Mouse (Mus musculus) embryo, embryonic 11 days (tissue): ENCODE results near the gene Fam120a.

Experiments
- DNase-seq: peaks from one replicate; pipeline ENCODE4 v3.0.0-alpha.2; 2015

The Fam120a gene

DNA sequence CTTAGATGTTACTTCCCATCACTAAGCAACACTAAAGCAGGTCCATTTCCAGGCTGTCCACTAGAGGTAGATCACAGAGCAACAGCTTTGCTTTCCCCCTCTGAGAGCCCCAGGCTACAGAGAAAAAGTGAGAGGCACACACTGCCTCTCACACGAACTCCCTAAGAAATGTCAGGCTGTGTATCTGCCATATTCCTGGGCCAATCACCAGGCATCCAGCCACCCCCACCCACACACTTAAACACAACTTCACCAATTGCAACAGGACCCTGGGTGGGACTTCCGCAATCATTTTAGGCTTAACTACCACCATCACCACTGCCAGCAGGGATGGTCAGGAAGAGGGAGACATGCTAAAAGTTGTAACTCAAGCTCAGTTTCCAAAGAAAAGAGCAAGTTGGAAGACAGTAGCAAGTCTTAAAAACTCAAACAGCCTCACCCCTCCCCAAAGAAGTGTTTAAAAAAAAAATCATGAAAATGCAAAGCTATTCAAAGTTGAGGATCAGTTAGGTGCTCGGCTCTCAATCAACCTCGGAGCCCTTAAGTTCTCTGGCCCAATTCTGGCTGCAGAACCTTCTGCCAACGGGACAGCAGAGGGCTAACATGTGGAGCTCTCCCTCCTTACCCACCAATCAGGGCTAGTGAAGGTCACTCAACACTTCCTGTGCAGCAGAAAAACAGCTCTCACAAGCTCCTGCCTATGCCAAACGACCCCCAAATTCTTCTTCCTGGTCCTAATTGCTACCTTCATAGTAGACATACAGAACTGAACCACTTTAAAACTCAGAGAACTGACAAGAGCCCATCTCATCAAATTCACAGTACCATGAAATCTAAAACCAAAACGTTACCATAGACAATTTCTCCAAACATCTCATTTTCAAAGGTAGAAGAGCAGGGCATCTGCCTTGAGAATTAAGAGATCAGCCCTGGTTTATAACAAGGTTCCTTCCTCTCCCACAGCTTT is 2.0 kb downstream of the Fam120a start:
- DNase-seq = peak; percentile 78

DNA sequence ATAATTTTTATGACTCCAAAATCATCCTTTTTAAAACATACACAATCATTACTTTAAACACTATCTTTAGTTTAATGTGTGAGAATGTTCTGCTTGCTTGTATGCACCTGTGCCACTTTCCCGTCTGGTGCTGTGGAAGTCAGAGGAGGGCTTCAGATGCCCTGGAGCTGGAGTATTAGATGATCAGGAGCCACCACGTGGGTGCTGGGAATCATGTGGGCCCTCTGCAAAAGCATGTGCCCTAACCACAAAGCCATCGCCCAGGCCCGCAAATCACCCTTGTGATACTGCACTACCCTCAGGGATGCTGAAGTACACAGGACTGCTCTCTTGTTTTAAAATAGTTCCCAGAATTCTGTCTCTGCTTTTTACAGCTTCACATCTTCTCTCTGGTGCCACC is 3.0 kb downstream of the Fam120a start:
- DNase-seq = no peak

DNA sequence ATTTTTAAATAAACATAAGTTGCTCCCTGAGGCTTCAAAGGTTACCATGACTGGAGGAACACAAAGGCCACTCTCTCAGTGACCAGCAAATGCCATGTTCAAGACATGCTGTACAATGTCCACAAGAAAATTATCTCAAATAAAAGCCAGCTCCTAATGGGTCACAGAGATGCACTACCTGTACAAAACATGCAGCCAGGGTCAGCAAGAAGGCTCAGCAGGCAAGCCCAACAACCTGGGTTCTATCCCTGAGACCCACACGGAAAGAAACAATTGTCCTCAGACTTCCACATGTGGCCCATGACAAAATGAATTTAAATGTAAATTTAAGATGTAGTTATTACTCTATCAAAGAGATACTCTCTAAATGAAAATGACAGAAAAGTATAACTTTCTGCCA is 4.7 kb downstream of the Fam120a start:
- no peak for DNase-seq

DNA sequence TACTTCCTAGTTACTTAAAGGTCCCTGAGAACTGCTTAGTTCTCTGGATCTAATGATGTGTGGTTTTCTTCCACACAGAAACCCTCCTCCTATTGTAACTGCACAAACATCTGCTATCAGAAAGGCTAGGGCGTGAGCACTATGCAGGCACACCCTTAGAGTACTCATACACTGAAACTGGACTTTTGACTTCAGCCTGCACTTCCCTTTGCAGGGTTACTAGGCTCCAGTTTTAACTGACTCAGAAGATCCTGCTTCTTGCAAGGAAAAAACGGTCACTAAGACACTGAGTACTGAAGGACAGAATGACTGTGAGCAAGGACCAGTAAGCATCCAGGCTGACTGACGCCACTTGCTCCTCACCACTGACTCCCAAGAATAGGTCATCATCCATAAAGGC is 5.3 kb downstream of the Fam120a start:
- no peak for DNase-seq

DNA sequence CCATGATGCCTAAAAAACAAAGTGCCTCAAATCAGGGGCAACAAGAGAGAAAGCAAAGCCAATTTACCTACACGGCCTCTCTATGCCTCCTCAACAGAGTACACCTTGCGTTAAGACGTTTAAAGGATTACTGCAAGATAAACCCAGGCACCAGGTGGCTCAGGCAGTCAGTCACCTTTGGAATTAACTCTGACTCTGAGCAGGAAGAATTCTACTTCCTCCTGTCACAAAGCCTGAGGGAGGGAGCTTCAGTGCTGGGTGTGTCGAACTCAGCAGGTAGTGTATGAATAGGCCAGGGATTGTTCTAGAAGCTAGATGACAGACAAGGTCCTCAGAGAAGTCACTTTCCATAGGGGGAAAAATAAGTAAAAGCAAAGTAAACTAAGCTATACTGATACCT is 9.2 kb downstream of the Fam120a start:
- no peak for DNase-seq

DNA sequence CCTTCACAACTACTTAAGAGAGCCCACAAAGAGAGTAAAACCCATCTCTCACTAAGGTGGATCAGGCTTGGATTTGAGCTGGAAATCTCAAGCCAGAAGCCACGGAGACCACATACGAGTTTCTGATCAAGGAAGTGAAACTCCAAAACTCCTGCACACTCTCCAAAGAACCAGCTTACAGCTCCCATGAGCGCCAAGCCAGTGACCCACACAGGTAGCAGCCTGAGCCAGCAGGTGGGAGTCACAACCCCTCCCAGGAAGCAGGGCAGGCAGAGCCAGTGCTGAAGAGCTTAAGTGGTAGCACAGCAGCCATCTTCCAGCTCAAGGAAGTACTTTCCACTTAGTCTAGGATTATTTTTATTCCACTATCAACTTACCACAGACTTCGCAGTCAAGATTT is 13.0 kb downstream of the Fam120a start:
- no peak for DNase-seq

DNA sequence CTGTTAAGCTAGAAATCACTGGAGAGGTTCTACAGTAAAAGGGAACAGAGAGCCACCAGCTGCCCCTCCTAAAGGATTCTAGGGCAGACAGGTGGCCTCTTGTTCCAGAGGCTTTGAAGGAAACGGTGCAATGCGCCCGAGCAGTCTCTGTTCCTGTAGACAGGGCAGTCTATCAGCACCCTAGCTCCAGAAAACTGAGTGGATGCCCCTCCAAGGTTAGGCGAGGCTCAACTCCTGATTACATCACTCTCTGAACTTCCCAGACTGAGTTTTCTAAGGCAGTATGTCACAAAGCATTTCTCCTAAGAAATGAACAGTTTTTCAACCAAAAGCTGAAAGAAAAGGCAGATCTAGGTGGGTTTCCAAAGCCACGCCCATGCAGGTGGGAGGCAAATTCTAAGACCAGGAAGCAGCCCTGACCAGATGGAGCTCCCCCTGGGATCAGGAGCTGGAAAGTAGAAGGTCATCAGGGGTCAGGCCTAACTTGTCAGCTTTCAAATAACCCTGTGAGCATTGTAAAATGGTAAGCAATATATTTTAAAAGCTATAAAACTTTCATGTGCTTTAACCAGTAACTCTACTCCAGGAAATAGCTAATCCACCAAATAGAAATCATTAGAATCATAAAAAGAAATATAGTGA is 17.1 kb downstream of the Fam120a start:
- DNase-seq = peak; percentile 42

DNA sequence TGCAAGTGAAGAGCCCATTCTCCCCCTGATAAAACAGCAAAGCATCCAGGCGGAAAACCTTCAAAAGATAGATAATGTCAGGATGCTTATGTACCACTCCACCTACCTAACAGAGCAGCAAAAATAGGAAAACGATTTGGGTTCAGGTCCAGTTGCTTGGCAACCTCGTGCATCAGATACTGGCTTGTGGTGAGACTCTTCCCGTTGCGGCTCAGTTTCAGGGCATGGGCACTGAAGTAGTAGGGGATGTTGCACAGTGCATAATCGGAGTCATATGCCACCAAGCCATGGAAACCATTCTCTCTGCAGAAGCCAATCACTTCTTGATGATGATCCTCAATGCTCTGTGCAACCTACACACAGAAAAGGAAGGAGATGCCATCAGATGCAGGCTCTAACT is 18.9 kb downstream of the Fam120a start:
- DNase-seq = no peak

DNA sequence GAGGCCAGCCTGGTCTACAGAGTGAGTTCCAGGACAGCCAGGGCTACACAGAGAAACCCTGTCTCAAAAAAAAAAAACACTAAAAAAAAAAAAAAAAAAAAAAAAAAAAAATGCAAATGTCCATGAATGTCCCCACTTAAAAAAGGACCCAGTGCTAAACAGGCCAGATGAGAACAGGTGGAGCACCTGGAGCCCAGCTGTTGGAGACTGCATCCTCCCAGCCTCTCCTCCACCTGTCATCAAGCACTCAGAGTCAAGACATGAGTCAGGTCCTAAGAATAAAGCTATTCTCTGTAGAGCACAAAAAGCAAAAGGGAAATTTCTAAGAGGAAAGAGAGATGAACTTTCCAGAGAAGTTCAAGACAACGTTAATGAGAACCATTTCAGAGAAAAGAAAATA is 23.2 kb downstream of the Fam120a start:
- DNase-seq = no peak

DNA sequence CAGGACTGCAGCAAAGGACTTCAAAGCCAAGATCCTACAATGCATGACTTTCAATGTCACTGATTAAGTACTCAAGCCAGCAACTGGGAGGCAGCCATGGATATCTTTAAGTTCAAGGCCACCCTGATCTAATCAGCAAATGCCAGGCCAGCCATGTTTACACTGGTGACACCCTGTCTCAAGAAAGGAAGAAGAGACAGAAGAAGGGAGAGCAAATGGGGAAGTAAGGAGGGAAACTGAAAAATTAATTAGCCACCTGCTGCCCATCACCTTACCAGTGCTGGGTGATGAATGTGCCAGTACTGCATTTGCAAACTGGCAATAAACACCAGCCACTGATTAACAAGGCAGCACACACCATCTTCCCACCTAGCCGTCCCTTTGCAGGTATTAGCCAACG is 25.3 kb downstream of the Fam120a start:
- no peak for DNase-seq

DNA sequence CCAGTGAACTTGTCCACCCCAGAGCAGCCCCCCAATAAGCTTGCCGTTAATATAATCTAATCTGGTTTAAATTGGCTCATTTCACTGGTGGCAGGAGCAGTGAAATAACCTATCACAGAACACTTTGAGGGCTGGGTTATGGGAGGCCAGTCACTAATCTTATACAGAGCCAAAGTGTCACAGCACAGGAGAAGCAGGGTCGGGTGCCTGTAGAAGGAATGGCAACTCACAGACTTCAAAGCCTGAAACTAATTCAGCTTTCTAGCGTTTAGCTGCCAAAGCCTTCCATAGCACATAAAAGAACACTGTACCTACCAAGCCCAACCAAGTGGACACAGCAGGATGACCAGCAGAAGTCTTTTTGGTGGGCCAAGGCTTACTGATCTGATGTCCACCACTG is 26.0 kb downstream of the Fam120a start:
- DNase-seq = no peak

DNA sequence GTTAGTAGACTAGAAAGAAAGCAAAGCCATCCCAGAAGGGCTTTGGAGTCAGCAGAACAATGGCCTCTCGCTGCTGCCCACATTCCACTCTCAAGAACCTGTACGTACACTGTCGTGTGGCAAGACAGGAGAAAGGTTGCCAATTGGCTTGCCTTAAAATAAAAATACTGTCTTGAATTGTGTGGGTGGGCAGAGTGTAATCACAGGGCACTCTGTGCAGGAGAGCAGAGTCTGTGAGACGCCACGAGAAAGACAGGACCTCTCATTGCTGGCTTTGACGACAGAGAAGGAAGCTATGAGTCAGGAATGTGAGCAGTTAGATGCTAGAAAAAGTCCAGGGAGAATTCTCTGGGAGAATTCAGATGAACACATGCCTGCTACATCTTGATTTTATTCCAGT is 33.2 kb downstream of the Fam120a start:
- DNase-seq = no peak

DNA sequence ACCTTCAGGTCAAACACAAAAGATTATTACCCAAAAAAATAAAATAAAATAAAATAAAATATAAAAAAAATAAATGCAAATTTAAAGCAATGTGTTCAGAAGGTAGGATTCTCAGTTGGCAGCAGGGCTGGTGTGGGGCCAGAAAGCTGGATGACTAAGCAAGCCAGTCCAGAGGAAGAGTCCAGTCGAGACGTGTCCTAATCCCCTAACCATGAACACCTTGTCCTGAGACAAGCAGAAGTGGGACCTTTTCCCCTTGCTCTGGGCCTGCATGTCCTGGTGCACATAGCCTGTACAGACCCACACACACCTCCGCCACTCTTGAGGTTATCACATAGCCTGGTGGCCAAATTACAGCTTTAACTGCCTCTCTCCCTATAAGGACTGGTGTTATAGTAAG is 35.1 kb downstream of the Fam120a start:
- no peak for DNase-seq

DNA sequence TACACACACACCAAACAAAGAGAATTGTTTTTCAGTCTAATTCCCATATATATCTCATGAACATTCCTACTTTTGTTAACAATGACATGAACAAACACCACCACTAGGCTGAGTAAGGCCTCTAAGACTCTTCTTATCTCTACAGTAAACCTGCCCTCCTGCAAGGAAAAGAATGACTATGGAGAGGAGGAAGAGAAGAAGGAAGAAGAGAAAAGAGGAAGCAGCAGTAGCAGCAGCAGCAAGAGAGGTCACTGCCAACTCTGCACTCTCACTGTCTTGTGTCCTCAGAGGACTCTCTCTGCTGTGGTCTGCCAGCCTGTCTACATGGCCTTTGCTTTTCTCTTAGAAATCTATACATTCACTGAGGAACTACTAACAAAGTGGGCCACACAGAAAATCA is 36.1 kb downstream of the Fam120a start:
- DNase-seq = no peak

DNA sequence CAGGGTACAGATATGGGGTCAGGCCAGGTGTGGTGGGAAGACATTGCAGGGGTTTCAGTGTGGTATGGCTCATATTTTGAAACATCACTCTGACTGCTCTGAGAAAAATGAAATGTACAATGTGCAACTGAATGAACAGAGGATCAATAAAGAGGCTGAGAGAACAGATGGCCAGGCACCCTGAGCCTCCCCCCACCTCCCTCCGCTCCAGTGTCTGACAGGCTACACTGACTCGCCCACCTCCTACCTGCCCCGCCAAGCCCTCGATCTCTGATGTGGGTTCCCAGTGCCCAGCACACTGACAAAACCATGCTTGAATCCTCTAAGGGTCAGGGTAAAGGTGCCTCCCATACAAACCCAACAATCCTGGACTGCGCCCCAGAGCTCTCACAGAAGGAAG is 36.6 kb downstream of the Fam120a start:
- DNase-seq = no peak

DNA sequence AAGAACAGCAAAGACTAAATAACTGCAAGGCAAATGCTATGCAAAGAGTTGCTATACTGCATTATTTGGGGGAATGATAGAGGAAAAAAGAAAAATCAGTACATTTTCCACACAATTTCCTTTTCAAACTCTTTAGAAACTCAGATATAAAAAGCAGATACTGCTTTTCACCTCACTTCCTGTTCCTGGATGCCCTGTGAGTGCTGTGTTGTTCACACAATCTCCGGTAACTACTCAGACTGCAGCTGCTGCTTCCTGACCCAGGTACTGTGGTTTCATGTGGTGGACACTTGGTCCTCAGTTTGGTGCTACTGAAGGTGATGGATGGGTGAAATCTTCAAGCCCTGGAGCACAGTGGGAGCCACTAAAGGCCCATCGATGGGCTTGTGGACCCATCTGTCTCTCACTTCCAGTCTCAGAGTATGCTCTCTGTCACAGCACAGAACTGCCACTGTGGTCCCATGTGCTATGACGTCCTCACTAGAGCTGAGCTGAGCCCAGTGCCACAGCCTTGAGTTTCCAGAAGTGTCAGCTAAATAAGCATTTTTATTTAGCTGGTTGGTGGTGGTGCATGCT is 38.2 kb downstream of the Fam120a start:
- no peak for DNase-seq

DNA sequence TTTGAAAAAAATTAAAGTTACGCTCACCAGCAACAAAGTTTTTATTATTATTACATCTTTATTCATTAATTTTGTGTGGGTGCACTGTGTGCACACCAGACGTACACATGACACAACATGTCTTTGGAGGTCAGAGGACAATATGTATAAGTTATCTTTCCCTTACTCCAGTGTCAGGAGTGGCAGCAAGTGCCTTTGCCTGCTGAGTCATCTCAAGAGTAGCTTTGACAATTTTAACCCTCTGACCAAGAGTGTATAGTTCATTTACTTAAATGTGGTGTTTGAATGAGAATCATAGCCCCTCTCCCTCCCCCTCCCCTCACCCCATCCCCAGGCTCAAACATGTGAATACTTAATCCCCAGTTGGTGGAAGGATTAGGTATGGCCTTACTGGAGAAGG is 40.2 kb downstream of the Fam120a start:
- DNase-seq = no peak

DNA sequence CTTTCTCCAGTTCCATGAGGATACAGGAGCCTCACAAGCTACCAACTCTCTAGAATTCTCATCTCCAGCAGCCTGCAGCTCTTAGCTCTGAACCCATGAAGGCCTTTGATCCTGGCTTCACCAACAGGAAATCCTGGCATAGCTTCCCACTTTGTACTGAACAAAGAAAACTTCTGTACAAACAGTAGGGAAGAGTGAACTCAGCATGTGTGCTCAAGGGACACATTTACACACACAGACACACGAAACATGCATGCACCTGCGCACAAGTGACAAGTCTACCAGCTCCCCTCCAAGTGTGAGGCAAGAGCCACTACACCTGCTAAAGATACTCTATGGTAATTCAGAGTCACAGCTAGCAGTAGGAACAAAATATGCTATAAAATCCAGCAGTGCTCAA is 45.1 kb downstream of the Fam120a start:
- no peak for DNase-seq

DNA sequence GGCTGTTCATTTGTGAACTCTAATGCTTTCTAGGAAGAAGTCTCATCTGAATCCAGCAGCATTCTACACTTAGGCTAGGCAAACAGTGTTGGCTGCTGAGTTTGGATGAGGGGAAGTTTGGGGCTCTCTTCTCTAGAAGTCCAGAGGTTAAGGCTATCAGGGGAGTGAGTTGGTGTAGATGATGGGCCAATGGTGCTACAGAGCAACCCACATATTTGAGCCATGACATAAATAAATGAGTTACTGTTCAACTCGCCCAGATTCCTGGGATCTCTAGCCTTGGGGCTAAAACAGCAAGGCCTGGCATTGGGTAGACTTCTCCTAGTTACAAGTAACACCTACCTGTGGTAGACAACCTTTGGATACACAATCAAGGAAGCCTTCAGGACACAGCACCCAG is 46.6 kb downstream of the Fam120a start:
- DNase-seq = no peak

DNA sequence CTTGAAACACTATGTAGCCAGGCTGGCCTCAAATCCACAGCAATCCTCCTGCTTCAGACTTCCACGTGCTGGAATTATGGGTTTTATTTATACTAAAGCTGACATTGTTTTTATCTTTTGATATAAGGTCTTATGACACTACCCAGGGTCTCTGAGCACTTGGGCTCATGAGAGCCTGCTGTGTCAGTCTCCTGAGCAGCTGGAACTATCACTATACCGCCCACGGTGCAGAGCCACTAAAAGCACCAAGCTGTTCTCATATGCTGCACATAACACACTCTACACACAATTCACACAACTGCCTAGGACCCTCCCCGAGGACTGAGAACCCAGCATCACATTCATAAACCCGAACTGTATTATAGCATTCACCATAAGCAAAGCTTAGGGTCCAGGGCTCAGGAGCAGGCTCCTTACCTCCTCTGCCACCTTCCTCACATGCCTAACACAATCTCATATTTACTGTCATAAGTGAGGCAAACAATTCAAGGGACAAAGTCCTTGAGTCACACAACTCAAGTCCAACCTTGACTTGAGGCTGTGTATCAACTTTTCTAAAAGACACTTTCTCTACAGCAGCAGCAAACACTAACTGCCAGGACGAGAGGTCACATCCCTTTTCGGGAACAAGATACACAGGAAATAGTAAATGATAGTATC is 47.9 kb downstream of the Fam120a start:
- no peak for DNase-seq

DNA sequence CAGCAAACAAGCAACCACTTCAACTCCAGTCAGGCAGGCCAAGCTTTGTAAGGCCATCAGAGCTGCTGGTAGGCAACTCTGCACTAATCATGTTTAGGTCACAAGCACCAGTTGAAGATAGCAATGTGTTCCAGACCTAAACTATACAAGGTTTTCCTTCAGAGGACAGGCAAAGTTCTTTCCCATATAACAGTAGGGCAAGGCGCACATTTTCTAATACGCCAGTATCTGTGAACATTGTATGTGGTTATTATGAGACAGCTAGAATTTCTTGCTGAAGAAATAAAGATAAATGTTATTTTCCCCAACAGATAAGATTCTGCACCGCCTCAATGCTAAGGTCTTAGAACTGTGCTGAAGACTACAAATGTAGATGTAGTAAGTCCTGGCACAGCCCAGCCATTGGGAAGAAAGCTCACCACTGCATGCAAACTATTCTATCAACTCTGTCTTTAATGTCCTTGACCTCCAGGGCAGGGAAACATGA is 50.7 kb downstream of the Fam120a start:
- DNase-seq = no peak

DNA sequence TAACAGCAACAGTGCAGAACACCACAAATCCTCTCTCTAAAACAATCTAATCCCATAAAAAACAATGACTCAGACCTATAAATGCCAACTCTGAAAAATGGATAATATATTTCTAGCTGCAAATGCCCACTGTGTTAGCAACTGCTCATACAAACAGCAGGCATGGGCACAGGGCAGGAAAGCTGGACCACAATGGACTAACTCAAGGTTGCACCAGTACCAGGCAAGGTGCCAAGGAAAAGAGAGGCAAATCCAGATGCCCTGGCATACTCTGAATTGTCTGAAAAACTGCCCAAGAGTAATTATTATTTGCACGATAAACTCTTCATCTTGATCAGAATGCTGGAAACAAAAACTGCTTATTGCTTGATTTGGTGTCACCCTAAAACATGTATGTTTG is 54.1 kb downstream of the Fam120a start:
- DNase-seq = no peak

DNA sequence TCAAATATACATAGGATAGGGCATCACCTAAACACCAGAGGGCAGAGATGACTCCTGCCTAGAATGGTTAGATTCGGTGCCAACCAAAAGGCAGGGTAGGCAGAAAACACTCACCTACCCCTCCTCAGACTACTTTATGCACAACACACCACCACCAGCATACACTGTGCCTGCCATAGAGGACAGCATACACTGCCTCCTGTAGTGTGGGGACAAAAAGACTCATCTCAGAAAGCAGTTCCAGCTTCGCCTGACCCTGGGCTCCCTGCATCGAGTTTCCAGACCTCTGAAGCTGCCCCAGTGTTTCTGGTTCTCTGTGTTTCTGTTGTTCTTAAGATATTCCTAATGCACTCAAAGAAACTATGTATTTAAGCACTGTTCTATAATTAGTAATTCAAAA is 54.7 kb downstream of the Fam120a start:
- no peak for DNase-seq

DNA sequence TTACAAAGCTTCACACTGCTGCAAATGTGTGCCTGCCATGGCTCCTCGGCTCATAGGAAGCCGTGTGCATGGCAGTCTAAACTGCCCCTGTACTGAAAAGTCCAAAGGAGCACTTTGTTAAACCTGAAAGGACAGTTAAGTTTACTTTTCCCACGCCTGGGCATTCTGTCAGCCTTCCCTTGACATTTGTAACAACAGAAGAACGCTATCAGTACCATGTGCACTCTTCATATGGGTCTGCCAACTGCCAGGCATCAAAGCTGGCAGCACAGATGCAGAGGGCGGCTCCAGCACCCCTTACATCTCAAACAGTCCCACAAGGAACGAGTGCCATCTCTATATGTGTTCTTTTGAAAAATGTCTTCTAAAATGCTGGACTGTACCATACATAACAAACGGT is 56.4 kb downstream of the Fam120a start:
- DNase-seq = no peak
